Mouse (Mus musculus) kidney, postnatal 14 days (tissue): ENCODE results near the gene Kcnip1.

Source experiments
- DNase-seq: peaks from one replicate; pipeline ENCODE4 v3.0.0; 2022; ENCODE audit warnings: mixed read lengths

Gene Kcnip1

GRCm38 (mm10) chr11:33937641-33938040 lies 55.3 kb downstream of the Kcnip1 start:
- DNase-seq: no peak

GRCm38 (mm10) chr11:33934286-33934685 lies 58.7 kb downstream of the Kcnip1 start:
- no peak for DNase-seq

GRCm38 (mm10) chr11:33932386-33933111 lies 60.4 kb downstream of the Kcnip1 start:
- no peak for DNase-seq

- peak; percentile 70 for DNase-seq
Observed at GRCm38 (mm10) chr11:33931836-33932385, 61.0 kb downstream of the Kcnip1 start.

- DNase-seq: no peak
Observed at GRCm38 (mm10) chr11:33929412-33929811, 63.5 kb downstream of the Kcnip1 start.

GRCm38 (mm10) chr11:33928658-33929057 lies 64.3 kb downstream of the Kcnip1 start:
- DNase-seq: peak; percentile 50

- no peak for DNase-seq
Observed at GRCm38 (mm10) chr11:33927836-33928235, 65.1 kb downstream of the Kcnip1 start.

GRCm38 (mm10) chr11:33927321-33927720 lies 65.6 kb downstream of the Kcnip1 start:
- DNase-seq: no peak

- peak; percentile 20 for DNase-seq
Observed at GRCm38 (mm10) chr11:33926551-33926950, 66.4 kb downstream of the Kcnip1 start.

- DNase-seq: no peak
Observed at GRCm38 (mm10) chr11:33925778-33926177, 67.2 kb downstream of the Kcnip1 start.

GRCm38 (mm10) chr11:33923031-33923430 lies 69.9 kb downstream of the Kcnip1 start:
- no peak for DNase-seq

GRCm38 (mm10) chr11:33921451-33921850 lies 71.5 kb downstream of the Kcnip1 start:
- DNase-seq: peak; percentile 9

- no peak for DNase-seq
Observed at GRCm38 (mm10) chr11:33919826-33920225, 73.1 kb downstream of the Kcnip1 start.

- no peak for DNase-seq
Observed at GRCm38 (mm10) chr11:33918424-33918823, 74.5 kb downstream of the Kcnip1 start.

- DNase-seq: peak; percentile 67
Observed at GRCm38 (mm10) chr11:33917574-33917973, 75.4 kb downstream of the Kcnip1 start.

- DNase-seq: no peak
Observed at GRCm38 (mm10) chr11:33914216-33914615, 78.7 kb downstream of the Kcnip1 start.

GRCm38 (mm10) chr11:33913061-33913460 lies 79.9 kb downstream of the Kcnip1 start:
- DNase-seq: no peak

- no peak for DNase-seq
Observed at GRCm38 (mm10) chr11:33912151-33912571, 80.8 kb downstream of the Kcnip1 start.

GRCm38 (mm10) chr11:33910982-33911381 lies 82.0 kb downstream of the Kcnip1 start:
- DNase-seq: no peak

GRCm38 (mm10) chr11:33908360-33909175 lies 84.4 kb downstream of the Kcnip1 start:
- DNase-seq: no peak

- DNase-seq: no peak
Observed at GRCm38 (mm10) chr11:33903494-33903893, 89.5 kb downstream of the Kcnip1 start.

GRCm38 (mm10) chr11:33902377-33902776 lies 90.6 kb downstream of the Kcnip1 start:
- DNase-seq: no peak

GRCm38 (mm10) chr11:33901783-33902182 lies 91.2 kb downstream of the Kcnip1 start:
- DNase-seq: no peak

GRCm38 (mm10) chr11:33891084-33891483 lies 101.9 kb downstream of the Kcnip1 start:
- DNase-seq: no peak
